Mouse (Mus musculus) embryonic facial prominence, embryonic 13.5 days (tissue): ENCODE measurements around the gene G6pc2. TPM values are rescaled to one million over a fixed set of nuclear protein-coding genes. Genes with fewer than 3 reads are reported as not detected.

ENCODE experiments used
- ATAC-seq: fragments of 200-750 bp; cut with Nextera tagmentation; 2 replicates; pipeline ENCODE4 v1.8.0; 2017; ENCODE audit warnings: low read depth; ENCODE audit not compliant: insufficient number of reproducible peaks, insufficient read depth, low FRiP score, low TSS enrichment
- H3K27ac ChIP-seq: fragments of 300-500 bp; sonication (generic); 2 replicates; pipeline ENCODE4 v1.5.1; 2015; ENCODE audit warnings: moderate library complexity, mild to moderate bottlenecking, inconsistent platforms
- H3K27me3 ChIP-seq: fragments of 300-500 bp; sonication (generic); 2 replicates; pipeline ENCODE4 v1.6.1; 2015; ENCODE audit warnings: mild to moderate bottlenecking, inconsistent platforms
- H3K36me3 ChIP-seq: fragments of 300-500 bp; sonication (generic); 2 replicates; pipeline ENCODE4 v1.6.1; 2015; ENCODE audit warnings: mild to moderate bottlenecking, inconsistent platforms
- H3K4me1 ChIP-seq: fragments of 300-500 bp; sonication (generic); 2 replicates; pipeline ENCODE4 v1.6.1; 2015; ENCODE audit warnings: inconsistent platforms
- H3K4me2 ChIP-seq: fragments of 300-500 bp; sonication (generic); 2 replicates; pipeline ENCODE4 v1.6.1; 2015; ENCODE audit warnings: moderate library complexity, mild to moderate bottlenecking, inconsistent platforms
- H3K4me3 ChIP-seq: fragments of 300-500 bp; sonication (generic); 2 replicates; pipeline ENCODE4 v1.5.1; 2015; ENCODE audit warnings: mild to moderate bottlenecking, inconsistent platforms
- H3K9ac ChIP-seq: fragments of 300-500 bp; sonication (generic); 2 replicates; pipeline ENCODE4 v1.6.1; 2015; ENCODE audit warnings: mild to moderate bottlenecking, inconsistent platforms
- H3K9me3 ChIP-seq: fragments of 300-500 bp; sonication (generic); 2 replicates; pipeline ENCODE4 v1.6.1; 2016; ENCODE audit warnings: inconsistent platforms
- WGBS: fragments of 180-500 bp; shearing (Covaris S2); methylation state at CpG from one replicate; pipeline ENCODE4 v1.1.7; 2015; ENCODE audit warnings: mixed read lengths; 5-methylcytosine and 5-hydroxymethylcytosine counted together
- polyA plus RNA-seq: library from polyadenylated mRNA; unstranded; fragments of >200 nt; fragmentation: Nextera tagmentation; extraction: Ambion mirVana; gene quantifications from 2 replicates; pipeline ENCODE4 v1.2.1, GENCODE M21; 2015

The G6pc2 gene
- polyA plus RNA-seq, 1 experiment from 2014 or later: not detected

- H3K27me3 ChIP-seq: no peaks in the 10 kb centered on the region
- H3K9me3 ChIP-seq: no peaks in the 10 kb centered on the region
- no peak overlapping the region for H3K4me2 ChIP-seq
- no peak overlapping the region for H3K27ac ChIP-seq
- WGBS: 33% methylated on average over 2 of the region's 2 CpGs
- no peaks in the 10 kb centered on the region for H3K36me3 ChIP-seq
- H3K4me3 ChIP-seq: no peak overlapping the region
- H3K9ac ChIP-seq: no peak overlapping the region
- H3K4me1 ChIP-seq: no peaks in the 10 kb centered on the region
- no peak for ATAC-seq
These were observed 34.1 kb downstream of the G6pc2 start for GRCm38 (mm10) chr2:69244924-69245323.

GRCm38 (mm10) chr2:69247081-69247480, 36.2 kb downstream of the G6pc2 start:
- no peaks in the 10 kb centered on the region for H3K27me3 ChIP-seq
- no peaks in the 10 kb centered on the region for H3K36me3 ChIP-seq
- no peaks in the 10 kb centered on the region for H3K4me1 ChIP-seq
- no peak for ATAC-seq
- no peak overlapping the region for H3K4me3 ChIP-seq
- no peaks in the 10 kb centered on the region for H3K9me3 ChIP-seq
- WGBS: 98% methylated on average over 1 of the region's 1 CpGs
- no peak overlapping the region for H3K4me2 ChIP-seq
- H3K9ac ChIP-seq: no peak overlapping the region
- no peak overlapping the region for H3K27ac ChIP-seq

- 34% methylated on average over 16 of the region's 16 CpGs for WGBS
- H3K4me3 ChIP-seq: no peak overlapping the region
- no peak overlapping the region for H3K9ac ChIP-seq
- ATAC-seq: no peak
- no peak overlapping the region for H3K27ac ChIP-seq
- no peaks in the 10 kb centered on the region for H3K9me3 ChIP-seq
- no peaks in the 10 kb centered on the region for H3K36me3 ChIP-seq
- no peak overlapping the region for H3K4me2 ChIP-seq
- H3K27me3 ChIP-seq: no peaks in the 10 kb centered on the region
- H3K4me1 ChIP-seq: no peaks in the 10 kb centered on the region
These were observed 37.4 kb downstream of the G6pc2 start for GRCm38 (mm10) chr2:69248221-69248755.

GRCm38 (mm10) chr2:69264069-69264618, 53.3 kb downstream of the G6pc2 start:
- H3K9me3 ChIP-seq: no peaks in the 10 kb centered on the region
- H3K9ac ChIP-seq: no peak overlapping the region
- no peak for ATAC-seq
- H3K27ac ChIP-seq: no peak overlapping the region
- no peaks in the 10 kb centered on the region for H3K36me3 ChIP-seq
- no peaks in the 10 kb centered on the region for H3K4me1 ChIP-seq
- no peak overlapping the region for H3K4me3 ChIP-seq
- H3K4me2 ChIP-seq: no peak overlapping the region
- H3K27me3 ChIP-seq: no peaks in the 10 kb centered on the region

GRCm38 (mm10) chr2:69275875-69276274, 65.0 kb downstream of the G6pc2 start:
- no peaks in the 10 kb centered on the region for H3K9me3 ChIP-seq
- WGBS: 8% methylated on average over 1 of the region's 1 CpGs
- no peak overlapping the region for H3K9ac ChIP-seq
- no peak overlapping the region for H3K27ac ChIP-seq
- no peak overlapping the region for H3K4me3 ChIP-seq
- no peaks in the 10 kb centered on the region for H3K27me3 ChIP-seq
- ATAC-seq: no peak
- H3K4me2 ChIP-seq: no peak overlapping the region
- H3K4me1 ChIP-seq: no peaks in the 10 kb centered on the region
- H3K36me3 ChIP-seq: no peaks in the 10 kb centered on the region

Other genes starting within 250 kb of the G6pc2 start
- 0.34 and 0.50 TPM in 2 replicates for gene Nostrin, start 75.3 kb upstream of the G6pc2 start, polyA plus RNA-seq
- gene Spc25, start 4.9 kb upstream of the G6pc2 start, polyA plus RNA-seq: 173 and 175 TPM in 2 replicates
- gene Abcb11, start 131.5 kb downstream of the G6pc2 start, polyA plus RNA-seq: 0.18 TPM in 1 of 2 replicates, not detected in the other
- gene Dhrs9, start 169.4 kb downstream of the G6pc2 start, polyA plus RNA-seq: not detected in 2 replicates